Mouse (Mus musculus) small intestine, adult 2 months (tissue): Measurements from ENCODE around the gene Cage1.

Experiments used
- CTCF ChIP-seq: fragments of 200-500 bp; IDR thresholded peaks from 2 replicates; pipeline ENCODE4 v1.5.1; 2012; ENCODE audit warnings: low read depth, mild to moderate bottlenecking, control low read depth, inconsistent platforms, low read length, moderate library complexity, mixed read lengths; ENCODE audit not compliant: insufficient replicate concordance, insufficient read length; ENCODE audit errors: extremely low read depth
- POLR2A ChIP-seq: fragments of 200-500 bp; IDR thresholded peaks from 2 replicates; pipeline ENCODE4 v1.6.1; 2012; ENCODE audit warnings: low read depth, mild to moderate bottlenecking, control low read depth, inconsistent platforms, low read length, moderate library complexity

- TF ChIP-seq POLR2A (no peak), CTCF (peak; percentile 93; the same call in 1 of the 2 replicates)
Observed at GRCm38 (mm10) chr13:37963354-37964007, 73.4 kb downstream of the Cage1 start.
